Mouse (Mus musculus) CD4-positive helper T cell, adult 2 months (primary cell): ENCODE measurements around the gene Gm21992.

Experiments
- DNase-seq: peaks from one replicate; pipeline ENCODE4 v3.0.0-alpha.2; 2012; ENCODE audit warnings: low read depth, missing footprints, low spot score

Gene Gm21992

DNA sequence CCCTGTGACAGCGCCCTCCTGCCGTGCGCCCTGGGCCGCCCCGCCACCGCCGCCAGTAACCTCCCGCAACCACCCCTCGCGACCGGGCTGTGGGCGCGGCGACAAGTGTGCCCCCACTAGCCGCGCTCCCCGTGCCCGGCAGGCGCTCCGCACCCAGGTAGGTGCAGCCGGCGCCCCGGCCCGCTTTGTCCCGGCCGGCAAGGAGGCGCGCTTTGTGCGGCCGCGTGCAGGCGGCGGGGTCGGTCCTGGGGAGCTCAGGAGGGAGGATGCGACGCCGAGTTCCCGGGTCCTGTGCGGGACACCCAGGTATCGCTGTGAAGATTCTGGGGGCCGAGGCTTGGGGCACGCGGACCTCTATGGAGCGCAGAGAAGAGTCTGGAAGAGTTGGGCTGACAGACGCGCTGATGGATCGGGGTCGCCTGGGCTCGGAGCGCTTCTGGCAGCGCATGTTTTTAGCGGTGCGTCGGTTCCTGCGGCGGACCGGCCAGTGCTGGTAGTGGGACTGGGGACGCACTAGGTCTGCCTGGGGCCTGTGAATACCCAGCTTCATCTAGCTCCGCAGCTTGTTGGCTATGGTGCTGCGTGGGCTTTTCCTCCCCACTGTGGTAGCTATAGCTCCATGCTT, 99.1 kb downstream of the Gm21992 start:
- no peak for DNase-seq

DNA sequence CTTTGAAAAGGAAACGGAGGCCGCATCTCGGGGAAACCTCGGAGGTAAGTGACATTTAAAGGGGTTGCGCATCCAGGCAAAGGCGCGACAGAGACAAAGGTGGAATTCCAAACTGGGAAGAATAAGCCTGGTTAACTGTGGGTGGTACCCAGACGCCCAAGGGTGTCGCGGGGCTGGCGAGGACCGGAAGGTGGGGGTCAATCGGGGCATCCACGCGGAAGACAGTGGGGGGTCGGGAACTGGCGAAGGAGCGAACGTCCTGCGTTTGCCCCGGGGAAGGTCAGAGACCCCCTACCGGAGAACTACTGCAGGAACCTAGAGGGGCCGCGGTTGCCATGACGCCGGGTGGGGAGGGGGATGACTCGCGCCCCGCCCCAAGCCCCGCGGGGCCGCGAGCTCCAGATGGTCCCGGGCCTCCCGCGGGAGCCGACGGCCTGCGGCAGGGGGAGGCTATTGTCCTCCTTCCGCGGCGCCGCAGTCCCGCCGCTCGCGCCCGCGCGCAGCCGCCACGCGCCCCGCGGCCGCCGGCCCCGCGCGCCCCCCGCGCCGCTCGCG, 99.7 kb downstream of the Gm21992 start:
- no peak for DNase-seq

DNA sequence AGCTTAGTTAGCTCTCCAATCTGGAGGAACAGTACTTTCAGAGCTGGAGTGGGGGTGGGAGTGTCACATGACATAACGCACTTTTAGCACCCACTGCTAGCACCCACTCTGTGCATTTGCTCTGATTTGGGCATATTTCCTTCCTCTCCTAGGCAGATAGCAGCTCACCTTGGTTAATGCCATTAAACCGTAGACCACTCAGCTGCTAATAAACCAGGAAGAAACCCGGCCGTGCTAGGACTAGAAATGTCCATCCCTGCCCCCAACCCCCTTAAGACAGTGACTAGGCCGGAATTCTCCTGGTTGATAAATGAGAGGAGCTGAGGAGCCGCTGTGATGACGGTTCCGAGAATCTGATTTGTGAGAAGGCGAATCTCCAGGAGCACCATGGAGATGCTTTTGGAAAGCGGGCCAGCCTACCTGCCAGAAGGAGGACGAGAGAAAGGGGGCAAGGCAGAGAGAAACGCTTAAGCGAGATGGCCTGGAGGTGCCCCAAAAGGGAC, 100.3 kb downstream of the Gm21992 start, which contains the start of gene Sptbn2:
Sptbn2 (plus strand) TSS at position 70 of the 503 bp plus-strand sequence.
- DNase-seq: no peak

DNA sequence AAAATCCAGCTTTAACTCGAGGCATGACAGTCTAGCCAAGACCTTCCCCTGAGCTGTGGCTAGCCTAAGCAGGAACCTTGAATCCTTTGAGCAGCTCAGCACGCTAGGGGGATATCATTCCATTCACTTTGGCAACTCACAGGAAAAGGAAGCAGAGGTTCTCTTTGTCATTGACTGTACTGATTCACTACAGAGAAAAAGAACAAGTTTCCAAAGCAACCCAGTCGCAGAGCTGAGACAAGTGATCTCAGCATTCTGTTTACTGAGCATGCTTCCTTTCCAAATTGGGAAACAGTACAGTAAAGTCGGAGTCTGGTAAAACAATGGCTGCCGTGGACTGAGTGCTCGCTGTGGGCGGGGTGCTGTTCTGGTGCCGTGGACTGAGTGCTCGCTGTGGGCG, 102.6 kb downstream of the Gm21992 start:
- no peak for DNase-seq

DNA sequence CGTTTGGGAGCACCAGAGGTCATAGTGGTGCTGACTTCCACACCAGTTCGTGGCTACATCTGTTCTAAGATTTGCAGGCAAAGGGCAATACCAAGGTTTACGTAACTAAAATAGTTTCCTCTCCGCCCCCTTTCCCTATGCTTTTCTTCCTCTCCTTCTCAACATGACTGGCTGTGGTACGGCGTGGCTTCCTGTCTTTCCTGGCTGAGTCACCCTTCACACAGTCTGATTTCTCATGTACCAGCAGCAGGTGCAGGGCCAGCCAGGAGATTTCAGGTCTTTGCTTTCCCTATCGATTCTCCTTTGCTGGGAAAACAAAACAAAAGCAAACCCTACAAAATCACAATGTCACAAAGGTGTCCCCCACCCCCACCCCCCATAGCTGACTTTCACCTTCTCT, 110.2 kb downstream of the Gm21992 start:
- peak; percentile 10 for DNase-seq

DNA sequence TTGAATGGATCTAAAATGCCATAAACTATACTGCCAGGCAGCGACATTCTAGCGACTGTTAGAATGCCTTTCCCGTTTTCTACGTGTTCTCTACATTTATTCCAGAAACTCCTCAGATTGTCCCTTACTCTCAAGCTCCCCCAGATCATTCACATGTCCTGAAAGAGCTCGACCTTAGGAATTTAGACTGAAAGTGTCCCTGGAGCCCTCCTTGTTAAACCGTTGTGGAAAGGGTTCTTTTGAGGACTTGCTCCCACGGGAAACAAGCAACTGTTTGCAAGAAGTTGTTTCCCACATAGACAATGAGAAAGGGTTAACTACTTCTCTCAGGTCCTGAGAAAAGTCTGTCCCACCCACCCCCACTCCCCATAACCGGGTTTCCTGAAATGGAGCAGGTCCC, 110.8 kb downstream of the Gm21992 start:
- no peak for DNase-seq

DNA sequence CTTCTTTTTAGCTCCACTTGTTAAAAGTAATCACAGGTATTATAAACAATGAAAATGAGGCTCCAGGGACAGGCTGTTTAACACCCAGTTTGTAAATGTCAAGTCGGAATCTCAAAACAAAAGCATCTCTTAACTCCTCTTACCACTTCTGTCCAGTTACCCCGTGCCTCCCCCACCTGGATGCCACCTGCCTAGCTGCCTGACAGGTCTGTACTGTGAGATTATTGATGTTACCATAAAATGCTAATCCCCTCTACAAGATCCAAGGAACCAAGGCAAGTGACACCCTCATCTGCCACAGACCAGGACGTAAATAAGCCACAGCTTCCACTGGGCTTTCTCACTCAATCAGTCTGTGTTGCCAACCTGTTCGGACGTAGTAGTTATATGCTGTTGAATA, 111.6 kb downstream of the Gm21992 start:
- DNase-seq: no peak

DNA sequence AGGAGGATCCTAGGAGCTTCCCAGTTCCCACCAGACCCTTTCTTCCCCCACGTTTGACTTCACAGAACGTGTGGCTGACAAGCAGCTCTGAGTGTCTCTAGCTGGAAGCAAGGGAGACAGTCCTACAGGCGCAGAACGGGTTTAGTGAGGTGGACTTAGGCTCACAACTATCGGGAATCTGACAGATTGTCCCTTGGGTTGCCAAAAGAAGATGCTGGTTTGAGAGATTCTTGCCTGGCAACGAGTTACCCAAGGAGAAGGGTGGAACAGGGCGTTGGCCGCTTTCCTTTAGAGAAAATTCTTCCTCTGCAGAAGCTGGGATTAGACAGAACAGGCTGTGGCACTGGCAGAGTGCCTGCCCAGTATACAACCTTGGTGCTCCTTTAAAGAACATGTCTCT, 112.6 kb downstream of the Gm21992 start:
- no peak for DNase-seq

DNA sequence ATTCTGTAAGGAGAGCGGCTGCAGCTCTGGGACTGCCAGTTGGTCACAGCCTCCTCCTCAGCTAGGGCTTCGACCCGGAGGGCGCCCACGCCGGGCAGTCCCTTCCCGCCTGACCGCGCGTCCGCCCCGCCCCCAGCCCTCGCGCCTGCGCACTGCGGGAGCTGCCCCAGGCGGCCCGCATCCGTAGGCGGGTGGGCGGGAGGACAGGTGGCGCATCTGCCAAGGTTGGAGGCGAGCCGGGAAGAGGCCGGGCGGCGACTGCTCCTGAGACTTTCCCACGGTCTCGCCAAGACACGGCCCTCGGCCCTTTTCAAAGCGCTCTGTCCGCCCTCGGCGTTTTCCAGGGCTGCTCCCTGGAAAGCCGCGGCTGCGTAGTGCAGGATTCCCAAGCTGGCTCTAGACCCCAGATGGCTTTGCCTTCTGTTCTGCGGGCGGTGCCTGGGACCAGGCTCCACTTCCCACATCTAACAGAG, 113.2 kb downstream of the Gm21992 start, which contains the start of gene Gm960:
Gm960 (minus strand) TSS at position 464 of the 473 bp plus-strand sequence.
- DNase-seq: peak; percentile 54

DNA sequence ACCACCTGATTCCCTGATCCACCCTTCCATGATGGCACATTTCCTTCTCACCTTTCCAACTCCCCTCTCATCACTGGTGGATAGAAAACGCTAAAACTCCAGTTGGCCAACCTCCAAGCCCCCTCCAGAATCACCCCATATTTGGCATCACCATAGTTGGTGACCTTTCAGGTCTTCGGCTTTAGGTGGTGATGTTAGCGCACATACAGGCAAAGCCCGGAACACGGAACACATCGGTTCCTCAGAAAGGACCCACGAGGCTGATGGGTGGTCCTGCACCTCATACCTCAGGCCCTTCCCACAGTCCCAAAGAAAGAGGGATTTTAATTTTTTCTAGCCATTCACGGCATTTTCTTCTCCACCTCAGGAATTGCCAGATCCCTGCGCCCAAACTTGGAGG, 113.7 kb downstream of the Gm21992 start:
- no peak for DNase-seq

DNA sequence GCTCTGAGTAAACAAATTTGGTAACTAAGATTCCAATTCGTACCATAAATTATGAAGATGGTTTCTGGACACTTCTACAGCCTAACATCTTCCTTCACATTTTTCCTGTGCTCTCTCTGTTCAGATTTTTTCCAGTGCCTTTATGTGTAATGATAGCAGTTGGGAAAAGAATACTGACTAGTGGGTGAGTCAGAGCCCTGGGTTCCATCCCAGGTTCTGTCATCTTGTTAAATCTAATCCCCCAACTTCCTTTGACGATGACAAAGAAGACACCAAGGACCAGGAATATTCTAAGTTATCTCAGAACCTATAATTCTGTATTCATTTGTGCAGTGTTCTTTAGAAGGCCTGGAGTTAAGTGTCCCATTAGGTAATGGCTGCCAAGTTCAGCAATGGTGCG, 114.3 kb downstream of the Gm21992 start:
- DNase-seq: no peak

DNA sequence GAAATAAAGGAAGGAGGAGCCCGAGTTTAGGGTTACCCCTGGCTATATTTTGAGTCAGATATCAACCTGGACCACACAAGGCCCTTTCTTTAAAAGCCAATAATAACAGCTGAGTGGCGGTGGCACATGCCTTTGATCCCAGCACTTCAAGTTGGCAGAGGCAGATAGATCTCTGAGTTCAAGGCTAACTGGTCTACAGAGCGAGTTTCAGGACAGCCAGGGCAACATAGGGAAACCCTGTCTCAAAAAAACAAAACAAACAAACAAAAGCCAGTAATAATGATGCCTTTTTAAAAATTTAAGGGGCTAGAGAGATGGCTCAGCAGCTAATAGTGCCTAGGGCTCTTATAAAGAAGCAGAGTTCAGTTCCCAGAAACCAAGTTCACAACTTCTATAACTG, 117.1 kb downstream of the Gm21992 start:
- DNase-seq: no peak
